Mouse (Mus musculus) myocyte (in vitro differentiated cells): ENCODE measurements around the gene Duxbl3. TPM values are rescaled to one million over a fixed set of nuclear protein-coding genes. Genes with fewer than 3 reads are reported as not detected.

Experiments used
- H3K27me3 ChIP-seq: one replicate; pipeline ENCODE4 v1.6.1; 2011; ENCODE audit not compliant: control insufficient read depth, insufficient read depth, insufficient read length
- H3K36me3 ChIP-seq: one replicate; pipeline ENCODE4 v1.6.1; 2011; ENCODE audit not compliant: control insufficient read depth, insufficient read depth
- H3K4me2 ChIP-seq: one replicate; pipeline ENCODE4 v1.6.1; 2011; ENCODE audit warnings: low read depth, control low read depth
- H3K4me3 ChIP-seq: one replicate; pipeline ENCODE4 v1.5.1; 2011; ENCODE audit warnings: mild to moderate bottlenecking, control low read depth, moderate library complexity
- H3K79me2 ChIP-seq: one replicate; pipeline ENCODE4 v1.6.1; 2011; ENCODE audit not compliant: control insufficient read depth, insufficient read depth
- H3ac ChIP-seq: one replicate; pipeline ENCODE4 v1.6.1; 2011; ENCODE audit not compliant: control insufficient read depth, insufficient read length
- CEBPB ChIP-seq: IDR thresholded peaks from 2 replicates; pipeline ENCODE4 v1.6.1; 2011; ENCODE audit warnings: mild to moderate bottlenecking, moderate library complexity; ENCODE audit not compliant: poor library complexity, insufficient read depth, severe bottlenecking
- E2F4 ChIP-seq: IDR thresholded peaks from one replicate; pipeline ENCODE4 v1.6.1; 2011; ENCODE audit warnings: mild to moderate bottlenecking, control low read depth, moderate library complexity; ENCODE audit not compliant: insufficient read depth
- MAX ChIP-seq: IDR thresholded peaks from one replicate; pipeline ENCODE4 v1.6.1; 2011; ENCODE audit warnings: low read depth, mild to moderate bottlenecking, control low read depth
- MYOD1 ChIP-seq, 3 experiments: IDR thresholded peaks; one replicate each; pipeline ENCODE4 v1.6.1; 2011; ENCODE audit warnings: control low read depth in 2 of 3, low read depth in 2 of 3, mild to moderate bottlenecking in 2 of 3, moderate library complexity in 1 of 3; ENCODE audit not compliant: insufficient read length in 2 of 3, control insufficient read depth in 1 of 3
- MYOG ChIP-seq, 3 experiments: IDR thresholded peaks; one replicate each; pipeline ENCODE4 v1.6.1; 2011; ENCODE audit warnings: control low read depth in 2 of 3, low read depth in 2 of 3, mild to moderate bottlenecking in 2 of 3; ENCODE audit not compliant: insufficient read length in 2 of 3, control insufficient read depth in 1 of 3, insufficient read depth in 1 of 3
- POLR2A ChIP-seq: IDR thresholded peaks from one replicate; pipeline ENCODE4 v1.6.1; 2011; ENCODE audit warnings: low read depth, mild to moderate bottlenecking, control low read depth, moderate library complexity; ENCODE audit not compliant: insufficient read length
- POLR2AphosphoS2 ChIP-seq: IDR thresholded peaks from one replicate; pipeline ENCODE4 v1.6.1; 2011; ENCODE audit warnings: low read depth, control low read depth; ENCODE audit not compliant: insufficient read length
- REST ChIP-seq: IDR thresholded peaks from one replicate; pipeline ENCODE4 v1.6.1; 2011; ENCODE audit warnings: mild to moderate bottlenecking, control low read depth, moderate library complexity; ENCODE audit not compliant: insufficient read depth, insufficient read length
- SRF ChIP-seq: IDR thresholded peaks from one replicate; pipeline ENCODE4 v1.6.1; 2011; ENCODE audit warnings: low read depth; ENCODE audit not compliant: control insufficient read depth, insufficient read length
- TCF12 ChIP-seq: IDR thresholded peaks from one replicate; pipeline ENCODE4 v1.6.1; 2011; ENCODE audit warnings: mild to moderate bottlenecking, control low read depth; ENCODE audit not compliant: poor library complexity, insufficient read depth, severe bottlenecking
- TCF3 ChIP-seq: IDR thresholded peaks from one replicate; pipeline ENCODE4 v1.6.1; 2011; ENCODE audit warnings: low read depth, control low read depth; ENCODE audit not compliant: insufficient read length
- USF1 ChIP-seq: IDR thresholded peaks from one replicate; pipeline ENCODE4 v1.6.1; 2011; ENCODE audit warnings: low read depth, mild to moderate bottlenecking, control low read depth, moderate library complexity
- polyA plus RNA-seq: library from polyadenylated mRNA; unstranded; fragments of >200 nt; fragmentation: generic; extraction: Trizol; gene quantifications from one replicate; pipeline ENCODE4 v1.2.1, GENCODE M21; 2012; ENCODE audit warnings: missing spikeins

Duxbl3 gene
- polyA plus RNA-seq, 1 experiment: 0.74 TPM

DNA sequence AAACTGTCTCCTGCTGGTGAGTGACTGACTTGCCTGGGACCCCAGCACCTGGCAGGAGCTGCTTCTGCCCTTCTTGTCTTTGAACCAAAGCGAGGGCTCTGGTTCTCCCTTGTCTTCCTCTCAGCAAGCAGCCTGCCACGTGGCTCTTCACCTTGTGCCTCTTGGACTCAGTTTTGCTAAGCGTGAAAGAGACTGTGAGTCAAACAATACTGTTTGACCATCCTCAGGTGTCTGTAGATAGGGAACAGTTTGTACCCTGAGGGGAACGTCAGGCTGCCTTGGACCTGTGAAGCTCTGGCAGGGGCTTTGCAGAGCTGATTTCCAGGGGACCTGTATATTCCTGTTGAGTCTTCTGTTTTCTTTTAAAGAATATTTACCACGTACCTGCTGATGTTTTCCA is 39.7 kb downstream of the Duxbl3 start:
- no peak for TF ChIP-seq REST
- TF ChIP-seq MYOG (IDR thresholded peaks at IDR 0.05; ENCODE audit: control insufficient read depth in 1 of 3, insufficient read depth in 1 of 3, insufficient read length in 2 of 3, low read depth in 2 of 3): no peak
- no peak for TF ChIP-seq POLR2AphosphoS2
- Histone ChIP-seq H3K4me2 (no peak overlapping the region), H3K27me3 (peaks cover 54% of the 10 kb centered on the region), H3ac (no peak overlapping the region), H3K4me3 (no peak overlapping the region), H3K79me2 (no peaks in the 10 kb centered on the region), H3K36me3 (no peaks in the 10 kb centered on the region)

DNA sequence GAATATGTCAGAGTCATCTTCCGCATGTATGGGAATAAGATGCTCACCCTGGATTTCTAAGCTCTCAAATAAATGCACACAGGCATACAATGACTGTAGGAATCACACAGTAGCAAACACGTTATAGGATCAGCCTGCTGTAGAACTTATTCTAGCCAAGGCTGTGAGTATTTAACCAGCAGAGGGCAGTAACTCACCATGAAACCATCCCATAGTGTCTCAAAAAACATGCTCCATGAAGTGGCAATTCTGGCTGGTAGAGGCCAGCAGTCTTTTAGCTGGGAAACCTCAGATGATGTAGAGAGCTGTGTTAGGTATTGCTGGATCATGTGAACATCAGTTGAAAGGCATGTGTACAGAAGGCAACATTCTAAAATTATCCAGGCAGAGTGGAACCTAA is 45.3 kb downstream of the Duxbl3 start:
- Histone ChIP-seq H3ac (no peak overlapping the region), H3K4me2 (no peak overlapping the region), H3K36me3 (no peaks in the 10 kb centered on the region), H3K27me3 (peaks cover 63% of the 10 kb centered on the region), H3K79me2 (no peaks in the 10 kb centered on the region), H3K4me3 (no peak overlapping the region)
- no peak for TF ChIP-seq REST
- TF ChIP-seq MAX: no peak
- TF ChIP-seq MYOD1 (IDR thresholded peaks at IDR 0.05; ENCODE audit: control insufficient read depth in 1 of 3, insufficient read length in 2 of 3, low read depth in 2 of 3): no peak
- no peak for TF ChIP-seq USF1

DNA sequence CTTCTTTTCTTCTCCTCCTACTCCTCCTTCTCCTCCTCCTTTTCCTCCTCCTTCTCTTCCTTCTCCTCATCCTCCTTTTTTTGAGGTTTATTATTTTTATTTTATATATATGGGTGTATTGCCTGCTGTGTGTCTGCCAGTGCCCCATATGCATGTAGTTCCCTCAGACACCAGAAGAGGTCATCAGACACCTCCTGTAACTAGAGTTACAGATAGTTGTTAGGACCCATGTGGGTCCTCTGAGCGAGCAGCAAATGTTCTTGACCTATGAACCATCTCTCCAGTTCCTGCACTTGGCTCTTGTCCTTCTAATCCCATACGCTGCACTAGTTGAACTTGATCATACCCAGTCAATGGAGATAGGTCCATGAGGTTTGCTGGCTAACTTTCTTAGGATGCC is 48.3 kb downstream of the Duxbl3 start:
- Histone ChIP-seq H3ac (no peak overlapping the region), H3K4me2 (no peak overlapping the region), H3K4me3 (no peak overlapping the region), H3K36me3 (no peaks in the 10 kb centered on the region), H3K27me3 (peaks cover 50% of the 10 kb centered on the region), H3K79me2 (no peaks in the 10 kb centered on the region)
- TF ChIP-seq USF1: no peak
- no peak for TF ChIP-seq TCF3
- TF ChIP-seq REST: no peak
- TF ChIP-seq E2F4: no peak
- TF ChIP-seq TCF12: no peak
- TF ChIP-seq CEBPB: no peak
- TF ChIP-seq POLR2A: no peak
- no peak for TF ChIP-seq POLR2AphosphoS2
- TF ChIP-seq SRF: no peak
- TF ChIP-seq MAX: no peak
- no peak for TF ChIP-seq MYOD1 (IDR thresholded peaks at IDR 0.05; ENCODE audit: control insufficient read depth in 1 of 3, insufficient read length in 2 of 3, low read depth in 2 of 3)
- no peak for TF ChIP-seq MYOG (IDR thresholded peaks at IDR 0.05; ENCODE audit: control insufficient read depth in 1 of 3, insufficient read depth in 1 of 3, insufficient read length in 2 of 3, low read depth in 2 of 3)

DNA sequence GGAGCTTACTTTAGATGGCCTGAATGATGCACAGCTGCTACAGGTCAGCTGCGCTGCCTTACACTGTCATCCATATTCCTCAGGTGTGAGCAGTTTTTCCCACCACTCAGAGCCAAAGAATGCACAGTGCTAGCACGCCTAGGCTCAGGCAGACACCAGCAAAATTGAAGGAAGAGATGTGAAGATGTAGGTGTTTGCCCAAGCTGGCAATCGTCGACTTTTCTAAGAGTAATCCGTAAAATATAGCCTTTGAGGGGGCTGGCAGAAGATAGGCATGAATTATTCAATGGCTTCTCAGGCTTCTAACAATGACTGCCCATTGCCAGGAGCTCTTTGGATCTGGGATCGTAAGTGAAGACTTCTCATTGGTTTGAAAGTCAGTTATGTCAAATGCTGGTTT is 51.1 kb downstream of the Duxbl3 start:
- peaks cover 36% of the 10 kb centered on the region for H3K27me3 ChIP-seq
- no peak overlapping the region for H3K4me3 ChIP-seq
- no peaks in the 10 kb centered on the region for H3K79me2 ChIP-seq
- no peak overlapping the region for H3K4me2 ChIP-seq
- no peaks in the 10 kb centered on the region for H3K36me3 ChIP-seq
- no peak overlapping the region for H3ac ChIP-seq
- TF ChIP-seq TCF3: no peak
- no peak for TF ChIP-seq CEBPB

DNA sequence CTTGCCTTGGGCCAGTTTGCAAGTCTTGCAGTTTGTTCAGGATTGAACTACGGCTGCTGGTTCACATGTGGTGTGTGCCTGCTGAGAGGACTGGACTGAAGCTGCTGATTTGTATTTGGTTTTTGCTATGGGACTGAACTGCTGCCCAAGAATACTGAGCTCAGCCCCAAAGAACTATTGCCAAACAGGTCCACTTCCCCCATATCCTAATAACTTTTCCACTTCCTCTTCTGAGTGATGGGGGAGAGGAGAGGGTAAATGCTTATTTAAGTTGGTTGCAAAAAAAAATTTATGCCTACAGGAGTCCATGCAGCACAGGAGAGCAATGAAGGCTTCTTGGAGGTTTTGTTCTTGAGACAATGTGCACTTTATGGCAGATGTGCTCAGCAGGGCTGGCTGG is 51.7 kb downstream of the Duxbl3 start:
- Histone ChIP-seq H3ac (no peak overlapping the region), H3K27me3 (peaks cover 35% of the 10 kb centered on the region), H3K4me3 (no peak overlapping the region), H3K36me3 (no peaks in the 10 kb centered on the region), H3K79me2 (no peaks in the 10 kb centered on the region), H3K4me2 (no peak overlapping the region)
- no peak for TF ChIP-seq CEBPB
- no peak for TF ChIP-seq E2F4
- TF ChIP-seq TCF12: no peak
- TF ChIP-seq POLR2AphosphoS2: no peak
- TF ChIP-seq POLR2A: no peak
- TF ChIP-seq REST: no peak
- TF ChIP-seq MYOG (IDR thresholded peaks at IDR 0.05; ENCODE audit: control insufficient read depth in 1 of 3, insufficient read depth in 1 of 3, insufficient read length in 2 of 3, low read depth in 2 of 3): no peak
- no peak for TF ChIP-seq USF1
- TF ChIP-seq MYOD1 (IDR thresholded peaks at IDR 0.05; ENCODE audit: control insufficient read depth in 1 of 3, insufficient read length in 2 of 3, low read depth in 2 of 3): no peak
- no peak for TF ChIP-seq SRF
- no peak for TF ChIP-seq MAX
- no peak for TF ChIP-seq TCF3

DNA sequence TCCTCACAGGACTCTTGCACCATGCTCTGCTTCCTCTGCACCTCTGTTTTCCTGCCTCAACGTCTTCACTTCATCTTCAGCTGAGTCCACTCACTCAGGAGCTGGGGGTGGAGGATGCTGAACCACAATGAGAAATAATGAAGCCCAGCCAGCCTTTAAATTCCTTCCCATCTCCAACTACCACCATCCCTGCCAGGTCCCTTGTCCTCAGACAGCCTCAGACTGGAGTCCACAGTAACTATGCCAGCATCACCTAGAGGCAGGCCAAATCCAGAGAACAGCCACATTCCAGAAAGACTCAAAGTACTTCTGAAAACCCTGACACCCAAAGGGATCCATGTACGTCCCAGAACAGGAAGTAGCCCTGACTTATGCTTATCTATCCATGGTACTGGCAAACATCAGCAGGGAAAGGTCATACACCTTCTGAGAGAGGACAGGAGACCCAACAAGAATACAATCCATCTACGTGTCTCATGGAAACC is 58.5 kb downstream of the Duxbl3 start:
- no peak for TF ChIP-seq TCF12
- TF ChIP-seq POLR2A: no peak
- TF ChIP-seq MYOG (IDR thresholded peaks at IDR 0.05; ENCODE audit: control insufficient read depth in 1 of 3, insufficient read depth in 1 of 3, insufficient read length in 2 of 3, low read depth in 2 of 3): no peak
- TF ChIP-seq USF1: no peak
- TF ChIP-seq CEBPB: no peak
- no peak for TF ChIP-seq REST
- TF ChIP-seq SRF: no peak
- no peak for TF ChIP-seq TCF3
- no peak for TF ChIP-seq MYOD1 (IDR thresholded peaks at IDR 0.05; ENCODE audit: control insufficient read depth in 1 of 3, insufficient read length in 2 of 3, low read depth in 2 of 3)
- TF ChIP-seq MAX: no peak
- H3K27me3 ChIP-seq: peaks cover 43% of the 10 kb centered on the region
- H3K36me3 ChIP-seq: no peaks in the 10 kb centered on the region
- no peak overlapping the region for H3K4me2 ChIP-seq
- H3ac ChIP-seq: no peak overlapping the region
- H3K4me3 ChIP-seq: no peak overlapping the region
- H3K79me2 ChIP-seq: no peaks in the 10 kb centered on the region
